Mouse (Mus musculus) layer of hippocampus, postnatal 36 days (tissue): ENCODE measurements around the gene Gm9857. TPM values are rescaled to one million over a fixed set of nuclear protein-coding genes. Genes with fewer than 3 reads are reported as not detected.

Experiments
- DNase-seq, 2 experiments: peaks; one replicate each; pipeline ENCODE4 v3.0.0; 2022
- total RNA-seq, 2 experiments: library from RNA; stranded (reverse); gene quantifications; 2 replicates each; pipeline ENCODE4 v1.2.3; 2021

Gene Gm9857
- total RNA-seq, 2 experiments from 2014 or later, result not detected

DNA sequence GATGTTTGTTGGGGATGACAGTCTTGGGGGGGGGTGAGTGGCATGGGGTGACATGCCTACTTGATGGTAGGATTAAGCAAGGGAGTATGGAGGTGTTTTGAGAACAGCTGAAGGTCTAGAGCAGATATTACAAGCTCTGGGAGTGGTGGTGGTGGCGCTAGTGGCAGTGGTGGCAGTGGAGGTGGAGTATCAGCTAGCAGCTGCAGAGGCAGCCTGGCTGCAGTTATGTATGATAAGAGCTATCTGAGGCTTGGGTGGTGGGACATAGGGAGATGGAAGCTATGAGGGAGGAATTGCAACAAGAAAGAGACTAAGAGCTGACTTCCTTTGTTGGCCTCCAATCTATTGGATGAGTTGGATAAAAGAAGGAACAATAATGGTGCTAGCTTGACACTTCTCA is 18.4 kb downstream of the Gm9857 start:
- no peak for DNase-seq

GRCm38 (mm10) chr3:108920442-108921070 is 19.7 kb downstream of the Gm9857 start:
- DNase-seq, result no peak

- DNase-seq, result no peak
Measured at GRCm38 (mm10) chr3:108918852-108919251, 21.4 kb downstream of the Gm9857 start.

GRCm38 (mm10) chr3:108917986-108918385 is 22.3 kb downstream of the Gm9857 start:
- DNase-seq, result no peak

- DNase-seq, result no peak
Measured at GRCm38 (mm10) chr3:108916857-108917256, 23.4 kb downstream of the Gm9857 start.

- DNase-seq, result peak; percentile 31 to 37
Measured at GRCm38 (mm10) chr3:108915999-108916398, 24.2 kb downstream of the Gm9857 start.

DNA sequence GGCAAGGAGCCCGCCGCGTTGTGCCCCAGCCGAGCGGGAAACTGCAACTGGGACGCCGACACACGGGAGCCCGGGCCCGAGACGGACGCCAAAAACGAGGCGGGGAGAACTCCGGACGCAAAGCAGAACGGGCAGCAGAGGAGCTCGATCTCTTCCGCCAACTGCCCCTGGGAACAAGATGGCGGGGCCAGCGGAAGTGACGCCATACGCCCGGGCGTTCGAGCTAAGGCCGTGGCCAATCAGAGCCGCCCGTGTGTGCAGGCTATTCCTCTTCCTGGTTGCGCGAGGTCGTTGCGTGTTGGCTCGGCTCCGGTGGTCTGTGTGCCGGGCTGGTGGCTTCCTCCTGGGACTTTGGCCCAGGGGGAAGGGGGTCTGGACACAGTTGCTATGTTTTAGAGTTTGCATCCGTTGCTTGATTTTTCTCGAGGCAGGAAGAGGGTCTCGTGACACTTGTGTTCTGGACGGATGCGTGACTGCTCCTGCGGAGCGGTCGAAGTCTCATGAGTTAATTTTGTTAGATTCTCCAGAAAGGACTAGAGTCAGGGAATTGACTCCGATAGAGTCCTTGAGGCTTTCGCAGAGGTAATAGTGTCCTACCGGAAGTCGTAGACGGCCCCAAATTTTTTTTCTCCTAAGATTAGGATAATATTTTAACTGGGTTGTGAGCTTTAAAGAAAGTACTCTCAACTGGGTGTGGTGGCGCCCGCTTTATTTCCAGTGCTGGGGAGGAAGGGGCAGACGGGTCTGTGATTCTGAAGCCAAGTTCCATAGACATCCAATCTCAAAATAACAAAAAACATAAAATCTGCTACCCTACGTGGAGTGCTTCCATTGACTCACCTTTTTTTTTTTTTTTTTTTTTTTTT is 28.5 kb downstream of the Gm9857 start, which contains the start of gene Prpf38b:
Gene Prpf38b, minus strand, starts transcription at position 180 of the 866 bp plus-strand sequence.
- DNase-seq, result peak; percentile 94

DNA sequence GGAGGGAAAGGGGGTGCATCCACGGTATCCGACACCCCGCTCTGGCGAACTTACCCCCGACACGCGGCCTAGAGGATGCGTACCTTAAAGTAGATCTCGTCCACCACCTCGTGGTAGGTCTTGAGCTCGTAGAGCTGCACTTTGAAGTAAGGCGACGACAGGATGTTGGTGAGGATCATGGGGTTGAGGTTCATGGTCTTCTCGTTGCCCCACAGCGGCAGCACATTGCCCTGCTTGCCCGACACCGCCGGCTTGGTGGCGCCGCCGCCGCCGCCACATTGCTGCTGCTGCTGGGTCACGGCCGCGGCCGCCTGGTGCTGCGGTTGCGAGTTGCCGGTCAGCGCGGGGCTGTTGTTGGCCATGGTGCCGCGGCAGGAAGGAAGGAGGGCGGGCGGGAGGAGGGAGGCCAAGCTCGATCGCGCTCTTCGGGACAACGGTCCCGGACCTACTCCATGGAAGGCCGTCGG is 29.1 kb downstream of the Gm9857 start:
- peak; percentile 42 to 46 for DNase-seq

- no peak for DNase-seq
Measured at GRCm38 (mm10) chr3:108910303-108911080, 29.8 kb downstream of the Gm9857 start.

- no peak for DNase-seq
Measured at GRCm38 (mm10) chr3:108902934-108903333, 37.3 kb downstream of the Gm9857 start.

DNA sequence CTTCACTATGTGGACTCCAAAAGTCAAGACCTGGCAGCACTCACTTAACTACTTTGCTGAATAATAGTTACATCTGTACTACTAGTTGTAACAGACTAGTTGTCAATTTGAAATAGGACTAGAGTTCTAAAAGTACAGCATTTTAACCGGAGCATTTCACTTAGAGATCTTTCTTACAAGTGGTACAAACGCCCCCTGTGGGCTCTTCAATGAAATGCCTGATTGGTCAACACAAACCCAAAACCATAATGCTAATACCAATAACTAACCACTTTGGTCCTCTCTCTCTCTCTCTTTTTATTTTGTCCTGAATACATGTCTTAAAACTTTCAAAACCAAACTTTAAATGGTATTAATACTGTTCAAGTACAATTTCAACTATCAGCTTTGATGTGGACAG is 38.2 kb downstream of the Gm9857 start:
- no peak for DNase-seq

DNA sequence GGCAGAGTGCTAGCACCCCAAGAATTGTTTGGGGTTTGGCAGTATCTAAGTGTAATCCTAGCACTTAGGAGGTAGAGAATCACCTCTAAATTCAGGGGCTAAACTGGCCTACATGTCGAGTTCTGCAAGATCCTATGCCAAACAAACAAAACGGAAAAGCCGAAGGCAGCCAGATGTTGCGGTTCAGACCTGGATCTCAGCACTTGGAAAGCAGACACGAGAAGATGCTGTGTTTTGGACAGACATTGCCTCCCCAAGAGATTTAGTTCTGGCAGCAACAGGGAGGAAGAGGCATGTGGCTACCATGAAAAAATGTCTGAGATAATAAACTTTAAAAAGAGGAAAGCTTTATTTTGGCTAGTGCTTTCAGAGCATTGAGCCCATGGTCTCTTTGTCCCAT is 39.6 kb downstream of the Gm9857 start:
- no peak for DNase-seq

GRCm38 (mm10) chr3:108900147-108900546 is 40.1 kb downstream of the Gm9857 start:
- DNase-seq, result no peak

GRCm38 (mm10) chr3:108898640-108899039 is 41.6 kb downstream of the Gm9857 start:
- DNase-seq, result no peak

GRCm38 (mm10) chr3:108892914-108893313 is 47.3 kb downstream of the Gm9857 start:
- DNase-seq, result no peak

- DNase-seq, result no peak
Measured at GRCm38 (mm10) chr3:108892080-108892479, 48.2 kb downstream of the Gm9857 start.

Other genes starting within 250 kb of the Gm9857 start
- 10 to 100 TPM; 15.9 to 19.6 TPM for gene Gpsm2, start 218.1 kb downstream of the Gm9857 start, total RNA-seq
- under 1 TPM; 0.10 to 0.13 TPM for gene Aknad1, start 200.8 kb downstream of the Gm9857 start, total RNA-seq
- 10 to 100 TPM; 22.9 to 25.9 TPM for gene Stxbp3, start 99.9 kb downstream of the Gm9857 start, total RNA-seq
- gene Fndc7, start 50.4 kb downstream of the Gm9857 start, total RNA-seq, result under 1 TPM in 1 of 2 experiments, not detected in 1; 0.13 TPM
- 10 to 100 TPM; 46.7 to 51.9 TPM for gene Prpf38b, start 28.7 kb downstream of the Gm9857 start, total RNA-seq
- 1 to 10 TPM; 1.8 to 2.6 TPM for gene Henmt1, start 572 bp downstream of the Gm9857 start, total RNA-seq
- gene Fam102b, start 87.2 kb upstream of the Gm9857 start, total RNA-seq, result 10 to 100 TPM; 26.9 to 27.9 TPM
- gene Slc25a54, start 140.0 kb upstream of the Gm9857 start, total RNA-seq, result not detected
- 1 to 10 TPM; 2.9 to 3.0 TPM for gene Slc25a24, start 182.7 kb upstream of the Gm9857 start, total RNA-seq